Mouse (Mus musculus): ENCODE results near the gene Tmem234. TPM values are rescaled to one million over a fixed set of nuclear protein-coding genes. Genes with fewer than 3 reads are reported as not detected.
A peak's percentile ranks its signal among the peaks of the same experiment; 100 is the strongest.

The Tmem234 gene
- polyA plus RNA-seq, 2 experiments: 84.2 to 108 TPM

GRCm38 (mm10) chr4:129621283-129621841 lies 20.9 kb downstream of the Tmem234 start:
- H3K4me2 ChIP-seq (ENCODE audit: low read depth): no peak overlapping the region
- H3K27me3 ChIP-seq (ENCODE audit: control insufficient read depth, insufficient read depth, low read length): no peaks in the 10 kb centered on the region
- H3K27ac ChIP-seq: no peak overlapping the region
- no peak for DNase-seq (ENCODE audit: low read depth in 3 of 3, low spot score in 3 of 3)
- WGBS (ENCODE audit: insufficient replicate concordance): 71% methylated on average over 8 of the region's 8 CpGs
- H3K9me3 ChIP-seq (ENCODE audit: control insufficient read depth, low read length): no peaks in the 10 kb centered on the region
- no peak overlapping the region for H3K4me3 ChIP-seq (ENCODE audit: insufficient read depth in 1 of 2, low read depth in 2 of 2, low read length in 2 of 2)
- no peaks in the 10 kb centered on the region; the same call in 1 of the 2 replicates for H3K36me3 ChIP-seq (replicated peaks; ENCODE audit: control insufficient read depth, insufficient read depth, low read depth)
- TF ChIP-seq EP300 (IDR thresholded peaks at IDR 0.05; ENCODE audit: low read depth): no peak
- TF ChIP-seq CTCF (IDR thresholded peaks at IDR 0.05; ENCODE audit: low read depth): no peak
- H3K4me1 ChIP-seq (replicated peaks; ENCODE audit: control insufficient read depth in 2 of 2, insufficient read depth in 2 of 2, low read length in 1 of 2): peaks cover 25 to 30% of the 10 kb centered on the region in 2 experiments
- no peak for ATAC-seq (ENCODE audit: insufficient read depth)
- no peak overlapping the region for H3K9ac ChIP-seq (replicated peaks)

GRCm38 (mm10) chr4:129622120-129622802 lies 21.8 kb downstream of the Tmem234 start:
- WGBS (ENCODE audit: insufficient replicate concordance): 74% methylated on average over 11 of the region's 11 CpGs
- DNase-seq (ENCODE audit: low read depth in 3 of 3, low spot score in 3 of 3) (no peak), ATAC-seq (ENCODE audit: insufficient read depth) (no peak)
- H3K4me3 ChIP-seq (ENCODE audit: insufficient read depth in 1 of 2, low read depth in 2 of 2, low read length in 2 of 2): no peak overlapping the region
- H3K4me1 ChIP-seq (replicated peaks; ENCODE audit: control insufficient read depth in 2 of 2, insufficient read depth in 2 of 2, low read length in 1 of 2): peaks cover 25 to 30% of the 10 kb centered on the region in 2 experiments
- no peaks in the 10 kb centered on the region for H3K9me3 ChIP-seq (ENCODE audit: control insufficient read depth, low read length)
- H3K36me3 ChIP-seq (replicated peaks; ENCODE audit: control insufficient read depth, insufficient read depth, low read depth): peaks cover 7% of the 10 kb centered on the region
- H3K9ac ChIP-seq (replicated peaks): no peak overlapping the region
- H3K27ac ChIP-seq: no peak overlapping the region
- no peak for TF ChIP-seq CTCF (IDR thresholded peaks at IDR 0.05; ENCODE audit: low read depth)
- no peak for TF ChIP-seq EP300 (IDR thresholded peaks at IDR 0.05; ENCODE audit: low read depth)
- H3K27me3 ChIP-seq (ENCODE audit: control insufficient read depth, insufficient read depth, low read length): no peaks in the 10 kb centered on the region
- H3K4me2 ChIP-seq (ENCODE audit: low read depth): peak overlapping the region; percentile 97; the same call in 1 of the 2 replicates

- ATAC-seq (ENCODE audit: insufficient read depth): no peak
- Histone ChIP-seq H3K36me3 (replicated peaks; ENCODE audit: control insufficient read depth, insufficient read depth, low read depth) (peaks cover 13% of the 10 kb centered on the region), H3K9me3 (ENCODE audit: control insufficient read depth, low read length) (no peaks in the 10 kb centered on the region), H3K27me3 (ENCODE audit: control insufficient read depth, insufficient read depth, low read length) (no peaks in the 10 kb centered on the region), H3K27ac (peak overlapping the region; percentile 79; the same call in 1 of the 2 replicates), H3K4me1 (replicated peaks; ENCODE audit: control insufficient read depth in 2 of 2, insufficient read depth in 2 of 2, low read length in 1 of 2) (peaks cover 25 to 30% of the 10 kb centered on the region in 2 experiments), H3K4me3 (ENCODE audit: insufficient read depth in 1 of 2, low read depth in 2 of 2, low read length in 2 of 2) (peak overlapping the region; percentile 74 to 77), H3K9ac (replicated peaks) (peak overlapping the region; percentile 87), H3K4me2 (ENCODE audit: low read depth) (peak overlapping the region; percentile 97)
- TF ChIP-seq EP300 (IDR thresholded peaks at IDR 0.05; ENCODE audit: low read depth) (no peak), CTCF (IDR thresholded peaks at IDR 0.05; ENCODE audit: low read depth) (no peak)
- WGBS (ENCODE audit: insufficient replicate concordance): 28% methylated on average over 8 of the region's 8 CpGs
- no peak for DNase-seq (ENCODE audit: low read depth in 3 of 3, low spot score in 3 of 3)
Observed at GRCm38 (mm10) chr4:129622803-129623535, 22.5 kb downstream of the Tmem234 start.

- Histone ChIP-seq H3K4me1 (replicated peaks; ENCODE audit: control insufficient read depth in 2 of 2, insufficient read depth in 2 of 2, low read length in 1 of 2) (peaks cover 20 to 25% of the 10 kb centered on the region in 2 experiments), H3K27me3 (ENCODE audit: control insufficient read depth, insufficient read depth, low read length) (no peaks in the 10 kb centered on the region), H3K9me3 (ENCODE audit: control insufficient read depth, low read length) (no peaks in the 10 kb centered on the region), H3K9ac (replicated peaks) (peak within 1 kb of the TSS; percentile 87), H3K27ac (peak within 1 kb of the TSS; percentile 79), H3K36me3 (replicated peaks; ENCODE audit: control insufficient read depth, insufficient read depth, low read depth) (peaks cover 20% of the 10 kb centered on the region), H3K4me3 (ENCODE audit: insufficient read depth in 1 of 2, low read depth in 2 of 2, low read length in 2 of 2) (peak within 1 kb of the TSS; percentile 74 to 77), H3K4me2 (ENCODE audit: low read depth) (peak within 1 kb of the TSS; percentile 97)
- TF ChIP-seq CTCF (IDR thresholded peaks at IDR 0.05; ENCODE audit: low read depth) (no peak), EP300 (IDR thresholded peaks at IDR 0.05; ENCODE audit: low read depth) (no peak)
- DNase-seq (ENCODE audit: low read depth in 3 of 3, low spot score in 3 of 3): peak in 1 of 3 experiments; percentile 35
- peak; percentile 21 for ATAC-seq (ENCODE audit: insufficient read depth)
- under 1% methylated on average over 10 of the region's 10 CpGs for WGBS (ENCODE audit: insufficient replicate concordance)
Observed at GRCm38 (mm10) chr4:129623681-129624091, 23.2 kb downstream of the Tmem234 start, which contains the start of gene Ccdc28b. Gene Ccdc28b (minus strand): TSS chr4:129623947.

All from liver, embryonic 14.5 days (tissue).